Mouse (Mus musculus): ENCODE results near the gene Gpc5. TPM values are rescaled to one million over a fixed set of nuclear protein-coding genes. Genes with fewer than 3 reads are reported as not detected.
A peak's percentile ranks its signal among the peaks of the same experiment; 100 is the strongest.

Gpc5 gene
- polyA plus RNA-seq, 1 experiment from 2014 or later: 0.05 TPM

DNA sequence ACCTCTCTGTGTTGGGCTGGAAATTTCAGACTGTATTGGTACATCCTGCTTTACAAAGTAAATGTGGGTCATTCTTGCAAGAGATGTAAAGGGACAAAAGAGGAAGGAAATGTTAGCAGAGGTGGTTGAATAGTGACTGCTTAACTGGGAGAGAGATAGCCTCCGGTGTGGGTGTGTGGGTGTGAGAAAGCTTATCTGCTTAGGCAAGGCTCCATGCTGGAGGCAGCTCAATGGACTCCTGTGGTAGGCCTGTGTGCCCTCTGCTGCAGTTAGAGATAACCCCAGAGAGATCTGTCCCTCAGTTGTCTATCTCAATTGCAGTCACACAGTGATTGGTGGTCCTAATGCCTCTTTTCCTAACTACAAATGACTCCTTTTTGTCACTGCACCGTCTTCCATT, 887.2 kb downstream of the Gpc5 start:
- ATAC-seq (ENCODE audit: low read depth) (peak; percentile 100), DNase-seq (peak; percentile 43)
- H3K4me3 ChIP-seq (replicated peaks): no peak overlapping the region

DNA sequence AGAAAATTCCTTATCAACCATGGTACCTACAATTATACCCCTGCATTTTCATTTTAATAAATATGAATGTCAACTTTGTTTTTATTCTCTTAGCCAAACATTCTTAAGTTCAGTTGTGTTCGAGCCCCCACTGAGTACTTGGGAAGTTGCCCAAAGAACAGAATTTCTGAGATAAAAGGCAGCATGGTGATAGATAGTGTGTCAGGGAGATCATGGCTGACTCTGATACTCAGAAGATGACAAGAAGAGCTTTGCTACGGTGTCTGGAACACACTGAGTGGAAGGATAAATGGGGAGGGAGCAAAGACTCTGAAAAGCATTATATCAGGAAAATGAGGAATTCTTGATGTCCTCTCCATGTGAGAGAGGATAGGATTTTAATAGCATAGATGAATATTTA, 898.7 kb downstream of the Gpc5 start:
- Histone ChIP-seq H3K36me3 (no peaks in the 10 kb centered on the region), H3K9me3 (replicated peaks) (no peaks in the 10 kb centered on the region), H3K4me1 (replicated peaks) (no peaks in the 10 kb centered on the region), H3K27ac (no peak overlapping the region), H3K9ac (no peak overlapping the region), H3K27me3 (no peaks in the 10 kb centered on the region), H3K4me2 (no peak overlapping the region), H3K4me3 (replicated peaks) (no peak overlapping the region)
- ATAC-seq (ENCODE audit: low read depth) (no peak), DNase-seq (no peak)
- 40% methylated on average over 2 of the region's 2 CpGs for WGBS (ENCODE audit: insufficient replicate concordance)

More for the DNA sequence above, 887.2 kb downstream of the Gpc5 start:
- 4% methylated on average over 2 of the region's 2 CpGs for WGBS (ENCODE audit: insufficient replicate concordance)
- Histone ChIP-seq H3K36me3 (no peaks in the 10 kb centered on the region), H3K27ac (no peak overlapping the region), H3K9ac (no peak overlapping the region), H3K27me3 (no peaks in the 10 kb centered on the region), H3K4me1 (replicated peaks) (peaks cover 8% of the 10 kb centered on the region), H3K4me2 (no peak overlapping the region), H3K9me3 (replicated peaks) (no peaks in the 10 kb centered on the region)

GRCm38 (mm10) chr14:115993520-115994106, 901.6 kb downstream of the Gpc5 start:
- WGBS (ENCODE audit: insufficient replicate concordance): 56% methylated on average over 5 of the region's 5 CpGs
- no peak overlapping the region for H3K4me3 ChIP-seq (replicated peaks)
- H3K9ac ChIP-seq: no peak overlapping the region
- no peak overlapping the region for H3K4me2 ChIP-seq
- no peaks in the 10 kb centered on the region for H3K36me3 ChIP-seq
- ATAC-seq (ENCODE audit: low read depth) (no peak), DNase-seq (no peak)
- no peaks in the 10 kb centered on the region for H3K27me3 ChIP-seq
- no peak overlapping the region for H3K27ac ChIP-seq
- H3K4me1 ChIP-seq (replicated peaks): no peaks in the 10 kb centered on the region
- no peaks in the 10 kb centered on the region for H3K9me3 ChIP-seq (replicated peaks)

DNA sequence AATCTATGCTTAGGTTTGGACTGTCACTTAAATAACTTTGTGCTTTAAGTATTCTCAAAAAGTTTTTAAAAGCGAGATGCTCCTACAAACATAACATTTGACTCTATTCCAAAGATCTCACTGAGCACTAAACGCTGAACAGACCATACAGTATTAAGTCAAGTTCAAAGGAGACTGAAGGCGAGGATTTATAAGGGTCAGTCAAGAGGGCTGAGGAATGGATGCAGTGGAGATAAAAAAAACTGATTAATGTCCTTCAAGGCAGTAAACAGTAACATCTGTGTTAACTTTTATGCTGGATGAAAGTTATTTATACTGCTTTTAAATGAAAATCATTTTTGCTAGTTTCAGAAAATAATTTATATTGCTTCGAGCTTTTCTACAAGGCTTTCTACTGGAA, 906.9 kb downstream of the Gpc5 start:
- H3K9ac ChIP-seq: no peak overlapping the region
- H3K4me2 ChIP-seq: no peak overlapping the region
- H3K27me3 ChIP-seq: no peaks in the 10 kb centered on the region
- WGBS (ENCODE audit: insufficient replicate concordance): 66% methylated on average over 4 of the region's 4 CpGs
- no peaks in the 10 kb centered on the region for H3K9me3 ChIP-seq (replicated peaks)
- H3K4me3 ChIP-seq (replicated peaks): no peak overlapping the region
- H3K27ac ChIP-seq: no peak overlapping the region
- ATAC-seq (ENCODE audit: low read depth) (no peak), DNase-seq (no peak)
- no peaks in the 10 kb centered on the region for H3K4me1 ChIP-seq (replicated peaks)
- no peaks in the 10 kb centered on the region for H3K36me3 ChIP-seq

GRCm38 (mm10) chr14:116087010-116087409, 995.0 kb downstream of the Gpc5 start:
- H3K9ac ChIP-seq: no peak overlapping the region
- no peak for ATAC-seq (ENCODE audit: low read depth)
- WGBS (ENCODE audit: insufficient replicate concordance): 51% methylated on average over 4 of the region's 4 CpGs
- no peaks in the 10 kb centered on the region for H3K27me3 ChIP-seq
- no peaks in the 10 kb centered on the region for H3K36me3 ChIP-seq
- no peak overlapping the region for H3K27ac ChIP-seq
- H3K4me3 ChIP-seq (replicated peaks): no peak overlapping the region
- no peaks in the 10 kb centered on the region for H3K9me3 ChIP-seq (replicated peaks)
- DNase-seq: no peak
- H3K4me1 ChIP-seq (replicated peaks): no peaks in the 10 kb centered on the region
- H3K4me2 ChIP-seq: no peak overlapping the region

- Histone ChIP-seq H3K4me3 (replicated peaks) (no peak overlapping the region), H3K36me3 (no peaks in the 10 kb centered on the region), H3K27me3 (no peaks in the 10 kb centered on the region), H3K9ac (no peak overlapping the region), H3K4me2 (no peak overlapping the region), H3K27ac (no peak overlapping the region), H3K4me1 (replicated peaks) (no peaks in the 10 kb centered on the region), H3K9me3 (replicated peaks) (no peaks in the 10 kb centered on the region)
- ATAC-seq (ENCODE audit: low read depth) (no peak), DNase-seq (no peak)
- 59% methylated on average over 1 of the region's 1 CpGs for WGBS (ENCODE audit: insufficient replicate concordance)
These were observed 1035.9 kb downstream of the Gpc5 start for GRCm38 (mm10) chr14:116127943-116128342.

- Histone ChIP-seq H3K4me1 (replicated peaks) (no peaks in the 10 kb centered on the region), H3K27ac (no peak overlapping the region), H3K4me2 (no peak overlapping the region), H3K4me3 (replicated peaks) (no peak overlapping the region), H3K36me3 (no peaks in the 10 kb centered on the region), H3K9ac (no peak overlapping the region), H3K9me3 (replicated peaks) (no peaks in the 10 kb centered on the region), H3K27me3 (no peaks in the 10 kb centered on the region)
- DNase-seq (no peak), ATAC-seq (ENCODE audit: low read depth) (no peak)
- 53% methylated on average over 5 of the region's 5 CpGs for WGBS (ENCODE audit: insufficient replicate concordance)
These were observed 1045.3 kb downstream of the Gpc5 start for GRCm38 (mm10) chr14:116137330-116137729.

DNA sequence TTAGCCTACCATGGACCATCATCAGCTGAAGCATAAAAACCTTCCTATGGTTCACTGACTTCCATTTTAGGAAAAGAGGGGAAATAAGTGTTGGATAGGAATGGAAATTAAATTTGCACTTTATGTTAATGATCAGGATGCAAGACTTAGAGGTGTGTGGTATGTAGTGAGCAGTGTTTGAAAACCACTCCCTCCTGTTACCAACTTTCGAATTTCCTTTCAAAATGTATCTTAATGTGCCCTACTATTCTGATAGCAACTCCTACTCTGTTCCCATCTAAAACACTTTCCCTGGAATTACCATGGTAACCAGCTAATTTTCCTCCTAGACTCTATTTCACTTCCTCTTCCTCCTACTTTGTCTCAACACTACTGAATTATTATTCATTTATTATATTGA, 1045.8 kb downstream of the Gpc5 start:
- no peaks in the 10 kb centered on the region for H3K27me3 ChIP-seq
- no peak overlapping the region for H3K4me3 ChIP-seq (replicated peaks)
- WGBS (ENCODE audit: insufficient replicate concordance): 29% methylated on average over 1 of the region's 1 CpGs

GRCm38 (mm10) chr14:116162586-116162985, 1070.6 kb downstream of the Gpc5 start:
- Histone ChIP-seq H3K27ac (no peak overlapping the region), H3K9ac (no peak overlapping the region), H3K27me3 (no peaks in the 10 kb centered on the region), H3K4me1 (replicated peaks) (no peaks in the 10 kb centered on the region), H3K4me3 (replicated peaks) (no peak overlapping the region), H3K36me3 (no peaks in the 10 kb centered on the region), H3K4me2 (no peak overlapping the region), H3K9me3 (replicated peaks) (no peaks in the 10 kb centered on the region)
- 49% methylated on average over 2 of the region's 2 CpGs for WGBS (ENCODE audit: insufficient replicate concordance)
- ATAC-seq (ENCODE audit: low read depth) (no peak), DNase-seq (no peak)

More for the DNA sequence above, 1045.8 kb downstream of the Gpc5 start:
- Histone ChIP-seq H3K27ac (no peak overlapping the region), H3K4me2 (no peak overlapping the region), H3K9me3 (replicated peaks) (no peaks in the 10 kb centered on the region), H3K4me1 (replicated peaks) (no peaks in the 10 kb centered on the region), H3K36me3 (no peaks in the 10 kb centered on the region), H3K9ac (no peak overlapping the region)
- no peak for DNase-seq
- ATAC-seq (ENCODE audit: low read depth): no peak

- H3K36me3 ChIP-seq: no peaks in the 10 kb centered on the region
- H3K4me2 ChIP-seq: no peak overlapping the region
- DNase-seq (no peak), ATAC-seq (ENCODE audit: low read depth) (no peak)
- no peak overlapping the region for H3K4me3 ChIP-seq (replicated peaks)
- no peaks in the 10 kb centered on the region for H3K9me3 ChIP-seq (replicated peaks)
- H3K27me3 ChIP-seq: no peaks in the 10 kb centered on the region
- no peak overlapping the region for H3K9ac ChIP-seq
- H3K4me1 ChIP-seq (replicated peaks): no peaks in the 10 kb centered on the region
- H3K27ac ChIP-seq: no peak overlapping the region
These were observed 1075.4 kb downstream of the Gpc5 start for GRCm38 (mm10) chr14:116167401-116167800.

GRCm38 (mm10) chr14:116169129-116169528, 1077.1 kb downstream of the Gpc5 start:
- Histone ChIP-seq H3K36me3 (no peaks in the 10 kb centered on the region), H3K27me3 (no peaks in the 10 kb centered on the region), H3K9me3 (replicated peaks) (no peaks in the 10 kb centered on the region), H3K9ac (no peak overlapping the region), H3K4me1 (replicated peaks) (no peaks in the 10 kb centered on the region), H3K27ac (no peak overlapping the region), H3K4me2 (no peak overlapping the region), H3K4me3 (replicated peaks) (no peak overlapping the region)
- no peak for ATAC-seq (ENCODE audit: low read depth)
- 61% methylated on average over 5 of the region's 5 CpGs for WGBS (ENCODE audit: insufficient replicate concordance)
- no peak for DNase-seq

DNA sequence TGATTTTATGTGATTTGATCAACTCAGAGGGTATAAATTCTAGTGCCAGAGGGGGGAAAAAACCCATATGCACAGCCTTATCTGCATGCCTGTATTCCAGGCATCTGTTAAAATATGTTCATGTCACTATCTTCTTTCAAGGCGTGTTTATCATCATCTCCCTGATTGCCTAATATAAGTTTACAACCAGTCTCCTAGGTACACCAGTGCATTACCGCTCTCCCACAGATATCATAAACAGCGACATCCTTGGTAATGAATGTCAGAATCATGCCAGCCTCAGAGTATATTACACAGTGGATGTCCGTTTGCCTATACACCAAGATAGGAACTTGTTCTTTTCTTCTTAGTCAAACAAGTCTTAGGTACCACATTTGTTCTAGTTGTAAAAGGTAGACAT, 1095.0 kb downstream of the Gpc5 start:
- Histone ChIP-seq H3K36me3 (no peaks in the 10 kb centered on the region), H3K9me3 (replicated peaks) (no peaks in the 10 kb centered on the region), H3K27me3 (no peaks in the 10 kb centered on the region), H3K27ac (no peak overlapping the region), H3K9ac (no peak overlapping the region), H3K4me2 (no peak overlapping the region), H3K4me1 (replicated peaks) (no peaks in the 10 kb centered on the region), H3K4me3 (replicated peaks) (no peak overlapping the region)
- 71% methylated on average over 4 of the region's 4 CpGs for WGBS (ENCODE audit: insufficient replicate concordance)
- no peak for DNase-seq
- ATAC-seq (ENCODE audit: low read depth): no peak

Measured in liver, embryonic 13.5 days (tissue).